Mouse (Mus musculus) frontal cortex, postnatal 10 days (tissue): ENCODE data around the gene Morc4.

Source experiments
- DNase-seq, 2 experiments: peaks; one replicate each; pipeline ENCODE4 v3.0.0; 2022; ENCODE audit warnings: low spot score in 2 of 2, mixed read lengths in 1 of 2

Morc4 gene

DNA sequence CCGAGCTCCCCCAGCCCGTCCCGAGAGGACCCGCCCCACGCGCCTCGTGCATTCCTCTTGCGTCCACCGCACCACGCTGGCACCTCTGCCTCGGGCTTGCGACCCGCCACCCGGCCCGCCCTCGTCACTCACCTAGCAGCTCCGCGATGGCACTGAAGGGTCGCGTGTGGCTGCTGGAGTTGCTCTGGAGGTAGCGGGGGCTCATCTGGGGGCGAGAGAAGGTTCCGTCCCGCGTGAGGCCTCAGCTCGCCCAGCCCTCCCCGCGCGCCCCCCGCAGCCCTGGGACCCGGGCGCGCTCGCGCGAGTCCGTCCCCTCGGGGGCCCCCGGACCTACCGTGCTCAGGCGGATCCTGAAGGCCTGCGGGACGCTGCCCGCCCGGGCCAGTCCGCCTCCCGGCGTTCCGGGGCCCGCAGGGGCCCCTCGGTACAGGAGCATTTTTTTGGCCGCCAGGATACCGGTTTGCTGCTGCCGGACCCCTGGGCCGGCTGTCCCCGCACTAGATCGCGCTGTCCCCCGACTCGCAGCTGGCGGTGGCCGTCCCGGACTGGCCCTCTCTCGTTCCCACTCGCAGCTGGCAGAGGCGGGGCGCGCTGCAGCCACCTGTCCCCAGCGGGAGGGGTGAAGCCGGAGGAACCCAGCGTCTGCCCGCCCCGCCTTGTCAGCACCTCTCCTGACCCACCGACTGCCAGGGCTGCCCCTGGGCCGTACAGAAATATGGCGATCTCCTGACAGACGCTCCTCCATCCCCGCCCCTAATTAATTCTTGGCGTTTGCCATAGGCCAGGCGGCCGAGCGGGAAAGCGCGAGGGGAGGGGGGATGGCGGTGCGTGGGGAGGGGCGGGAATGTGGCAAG lies at the start of gene Morc4:
Gene Morc4, minus strand, starts transcription at position 740 of the 854 bp plus-strand sequence.
- DNase-seq, result peak in 1 of 2 experiments; percentile 17

- DNase-seq, result no peak
Observed at GRCm38 (mm10) chrX:139920572-139920971, 49.1 kb upstream of the Morc4 start.

- DNase-seq, result no peak
Observed at GRCm38 (mm10) chrX:139891387-139891786, 19.9 kb upstream of the Morc4 start.

- DNase-seq, result no peak
Observed at GRCm38 (mm10) chrX:139883221-139883620, 11.7 kb upstream of the Morc4 start.

DNA sequence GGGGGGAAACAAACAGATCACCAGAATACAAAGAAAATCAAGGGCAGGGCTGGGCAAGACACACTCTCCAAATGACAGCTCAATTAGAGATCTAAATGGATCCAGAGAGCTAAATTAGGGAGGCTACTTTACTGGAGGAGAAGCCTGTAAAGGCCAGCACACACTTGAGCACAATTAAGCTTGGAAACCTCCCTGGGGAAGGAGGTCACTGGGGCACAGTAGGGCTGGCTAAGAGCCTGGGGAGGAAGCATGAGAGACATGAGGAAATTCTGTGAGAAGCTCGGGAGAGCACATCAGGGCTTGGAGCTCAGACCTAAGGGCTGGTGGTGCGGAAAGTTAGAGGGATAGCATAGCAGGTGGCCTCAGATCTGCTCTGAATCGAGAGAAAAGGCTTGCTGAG lies 6.5 kb upstream of the Morc4 start:
- no peak for DNase-seq

DNA sequence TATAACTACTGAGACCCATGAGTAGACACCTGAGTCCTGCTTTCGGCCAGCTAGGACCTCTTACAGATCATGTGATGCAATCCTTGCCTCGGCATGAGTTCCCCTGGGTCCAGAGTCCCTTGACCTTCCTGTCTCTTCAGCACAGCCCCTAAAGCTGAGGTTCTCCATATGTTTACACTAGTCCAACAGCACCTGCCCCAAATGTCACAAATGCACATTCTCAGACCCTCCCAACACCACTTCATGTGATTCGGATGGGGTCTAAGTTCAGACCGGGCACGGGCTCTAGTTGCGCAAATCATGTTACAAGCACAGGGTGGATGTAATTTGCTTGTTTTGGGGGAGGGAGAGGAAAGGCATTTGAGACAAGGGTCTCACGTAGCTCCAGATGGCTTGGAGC lies 5.6 kb upstream of the Morc4 start:
- DNase-seq, result no peak

DNA sequence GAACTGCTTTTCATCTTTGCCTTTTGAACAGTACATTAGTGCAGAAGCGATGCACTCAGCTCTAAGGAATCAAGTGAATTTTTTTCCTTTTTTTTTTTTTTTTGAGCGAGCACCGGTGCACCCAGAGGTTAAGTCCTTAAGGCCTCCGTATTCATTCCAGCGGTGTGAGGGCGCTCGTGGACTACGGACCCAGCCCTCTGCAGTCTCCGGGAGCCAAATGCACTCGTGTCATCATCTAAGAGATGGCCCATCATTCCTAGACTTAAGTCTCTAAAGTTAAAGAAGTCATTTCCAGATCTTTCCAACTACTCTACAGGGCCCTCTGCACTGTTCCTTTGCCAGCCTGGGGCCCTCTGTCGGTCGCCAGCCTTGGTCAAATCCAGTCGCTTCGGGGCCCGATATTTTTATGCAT lies 1.2 kb downstream of the Morc4 start:
- DNase-seq, result peak in 1 of 2 experiments; percentile 8

- no peak for DNase-seq
Observed at GRCm38 (mm10) chrX:139859402-139859801, 12.1 kb downstream of the Morc4 start.

GRCm38 (mm10) chrX:139854795-139855194 lies 16.7 kb downstream of the Morc4 start:
- DNase-seq, result no peak

GRCm38 (mm10) chrX:139841091-139841490 lies 30.4 kb downstream of the Morc4 start:
- no peak for DNase-seq

DNA sequence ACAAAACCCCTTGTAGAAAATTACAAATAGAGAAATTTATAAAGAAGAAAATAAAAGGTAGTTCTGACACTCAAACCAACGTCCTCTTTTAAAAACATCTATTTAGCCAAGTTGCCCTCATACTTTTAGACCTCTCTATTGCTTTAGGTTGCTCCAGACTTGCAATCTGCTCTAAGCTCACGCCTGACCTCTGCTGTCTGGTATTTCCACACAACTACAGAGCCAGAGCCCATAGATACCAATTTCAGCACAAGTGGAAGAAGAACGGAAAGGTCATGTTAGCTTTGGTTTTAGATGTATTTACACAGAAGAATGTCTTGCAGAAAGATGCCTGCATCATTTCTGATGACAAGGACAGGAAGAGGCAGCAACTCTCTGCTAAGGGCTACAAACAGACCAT lies 32.4 kb downstream of the Morc4 start:
- no peak for DNase-seq

DNA sequence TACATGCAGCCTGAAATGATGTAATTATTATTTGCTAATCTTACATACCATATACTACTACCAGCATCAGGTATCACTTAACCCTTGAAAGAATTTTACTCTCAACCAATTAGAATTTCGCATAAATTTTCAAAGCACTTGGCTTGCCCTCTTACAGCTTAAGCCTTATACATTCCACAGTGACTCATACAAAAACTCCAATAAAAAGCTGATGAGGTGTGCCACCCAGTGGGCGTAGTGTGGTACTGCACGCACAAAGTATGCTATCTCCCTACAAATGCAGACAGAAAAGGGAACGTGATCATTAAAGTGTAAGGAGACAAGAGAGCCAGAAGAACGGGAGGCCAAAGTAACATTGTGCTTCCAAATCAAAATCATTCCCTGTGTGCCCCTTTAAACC lies 39.0 kb downstream of the Morc4 start:
- peak; percentile 14 to 27 for DNase-seq

DNA sequence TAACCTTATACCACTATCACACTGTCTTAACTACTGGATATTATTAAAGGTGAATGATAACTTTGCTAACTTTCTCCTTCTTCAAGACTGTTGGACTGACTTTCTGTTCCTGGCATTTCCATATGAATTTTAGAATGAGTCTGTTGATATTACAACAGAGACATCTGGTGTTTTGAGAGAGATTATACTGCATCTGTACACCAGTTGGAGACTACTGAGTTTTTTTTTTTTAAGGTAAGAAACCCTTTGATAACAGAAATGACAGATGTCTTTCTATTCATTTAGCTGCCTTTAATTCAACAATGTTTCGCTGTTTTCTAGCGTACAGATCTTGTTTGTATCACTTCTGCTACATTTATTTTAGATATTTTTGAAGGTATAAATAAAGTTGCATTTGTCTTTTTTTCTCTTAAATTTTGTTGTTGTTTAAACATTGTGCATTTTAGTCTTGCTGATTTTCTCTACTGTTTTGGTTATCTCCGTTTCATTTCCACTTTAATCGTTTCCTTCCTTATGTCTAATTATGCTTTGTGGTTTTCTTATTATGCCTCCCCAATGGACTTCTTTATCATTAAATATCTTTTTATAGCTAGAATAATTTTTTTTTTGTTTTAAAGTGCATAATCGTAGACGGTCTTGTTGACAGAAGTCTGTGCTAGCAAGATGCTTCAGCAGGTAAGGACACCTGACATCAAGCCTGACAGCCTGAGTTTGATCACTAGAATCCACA lies 42.9 kb downstream of the Morc4 start:
- DNase-seq, result no peak

DNA sequence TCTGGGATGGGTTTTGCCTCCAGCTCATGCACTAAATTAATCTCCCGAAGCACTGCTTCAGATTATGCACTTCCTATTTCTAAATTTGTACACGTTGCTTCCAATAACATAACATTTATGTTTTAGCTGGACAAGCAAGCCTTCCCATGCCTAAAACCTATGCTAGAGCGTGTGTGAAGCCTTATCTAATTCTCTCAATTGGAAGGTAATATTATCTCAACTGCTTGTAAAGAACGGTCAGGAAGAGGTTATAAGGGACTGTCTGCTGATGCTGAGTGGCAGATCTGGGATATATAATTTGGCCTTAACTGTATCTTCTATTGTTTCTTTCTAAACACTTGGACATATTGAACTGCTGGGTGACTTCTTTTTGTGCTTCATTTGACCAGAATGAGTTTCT lies 44.6 kb downstream of the Morc4 start:
- DNase-seq, result no peak

- no peak for DNase-seq
Observed at GRCm38 (mm10) chrX:139825402-139825801, 46.1 kb downstream of the Morc4 start.

GRCm38 (mm10) chrX:139815201-139815600 lies 56.3 kb downstream of the Morc4 start:
- no peak for DNase-seq

DNA sequence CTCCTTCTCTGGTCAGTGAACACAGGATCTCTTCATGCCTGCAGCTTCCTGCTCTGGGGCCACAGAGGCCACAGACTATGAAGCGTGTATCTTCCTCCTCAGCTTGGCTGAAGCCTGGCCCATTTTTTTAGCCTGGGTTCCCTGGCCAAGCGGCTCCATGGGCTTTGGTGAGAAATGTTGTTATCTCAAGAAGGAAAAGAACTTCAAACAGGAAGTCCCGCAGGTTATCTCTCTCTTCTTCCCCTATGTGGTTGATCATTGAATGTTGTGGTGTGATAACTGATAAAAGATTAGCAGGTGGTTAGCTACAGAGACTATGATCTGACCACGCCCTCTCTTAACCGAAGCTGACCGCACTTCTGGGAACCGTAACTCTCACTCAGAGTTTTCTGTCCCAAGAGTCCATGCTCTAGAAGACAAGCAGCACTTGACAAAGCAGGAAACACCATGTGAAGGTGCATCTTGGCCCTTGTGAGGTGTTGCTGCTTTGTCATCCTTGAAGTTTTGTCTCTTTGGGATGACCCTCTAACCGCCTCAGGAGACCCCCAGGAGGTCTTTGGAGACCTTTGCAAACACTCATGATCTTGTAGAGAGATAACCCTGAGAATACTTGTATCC lies 57.4 kb downstream of the Morc4 start:
- no peak for DNase-seq

DNA sequence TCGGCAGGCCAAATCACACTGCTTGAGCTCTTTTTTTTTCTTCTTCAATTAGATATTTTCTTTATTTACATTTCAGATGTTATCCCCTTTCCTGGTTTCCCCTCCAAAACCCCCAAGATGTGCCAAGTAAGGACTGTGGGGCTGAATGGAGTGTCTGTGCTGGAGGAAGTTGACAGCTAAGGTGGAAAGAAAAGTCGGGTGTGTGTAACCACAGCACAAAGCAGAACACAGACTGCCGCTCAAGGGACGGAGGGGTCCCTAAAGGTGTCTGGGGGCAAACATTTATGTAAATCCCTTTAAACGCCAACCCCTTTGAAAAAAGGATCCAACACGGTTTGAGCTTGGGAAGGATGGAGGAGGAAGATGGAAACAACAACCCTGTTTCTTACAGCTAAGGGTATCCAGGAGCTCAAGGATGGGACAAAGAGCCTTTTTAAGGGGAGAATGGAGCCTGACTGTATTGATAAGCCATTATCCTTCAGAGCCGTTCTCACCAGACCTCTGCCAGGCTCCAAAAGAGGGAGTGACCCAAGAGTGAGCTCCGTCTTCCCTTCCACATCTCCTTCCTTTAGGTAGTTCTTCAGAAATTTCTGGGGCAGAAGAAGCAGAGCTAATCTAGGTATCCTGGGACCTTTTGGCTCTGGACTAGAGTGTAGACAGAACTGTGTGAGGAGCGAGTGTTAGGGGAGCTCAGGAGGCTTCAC lies 58.0 kb downstream of the Morc4 start:
- DNase-seq, result no peak

GRCm38 (mm10) chrX:139812636-139813298 lies 58.7 kb downstream of the Morc4 start:
- DNase-seq, result no peak

- DNase-seq, result no peak
Observed at GRCm38 (mm10) chrX:139808501-139808900, 63.0 kb downstream of the Morc4 start.

- no peak for DNase-seq
Observed at GRCm38 (mm10) chrX:139808085-139808484, 63.4 kb downstream of the Morc4 start.
